Mouse (Mus musculus) lung, postnatal 0 days (tissue): ENCODE data around the gene Ppp1r32.

Experiments used
- CTCF ChIP-seq: IDR thresholded peaks from 2 replicates; pipeline ENCODE4 v1.5.1; 2016; ENCODE audit warnings: antibody characterized with exemption, mild to moderate bottlenecking
- EP300 ChIP-seq: IDR thresholded peaks from 2 replicates; pipeline ENCODE4 v1.6.1; 2016; ENCODE audit warnings: antibody characterized with exemption, mild to moderate bottlenecking, control low read depth

DNA sequence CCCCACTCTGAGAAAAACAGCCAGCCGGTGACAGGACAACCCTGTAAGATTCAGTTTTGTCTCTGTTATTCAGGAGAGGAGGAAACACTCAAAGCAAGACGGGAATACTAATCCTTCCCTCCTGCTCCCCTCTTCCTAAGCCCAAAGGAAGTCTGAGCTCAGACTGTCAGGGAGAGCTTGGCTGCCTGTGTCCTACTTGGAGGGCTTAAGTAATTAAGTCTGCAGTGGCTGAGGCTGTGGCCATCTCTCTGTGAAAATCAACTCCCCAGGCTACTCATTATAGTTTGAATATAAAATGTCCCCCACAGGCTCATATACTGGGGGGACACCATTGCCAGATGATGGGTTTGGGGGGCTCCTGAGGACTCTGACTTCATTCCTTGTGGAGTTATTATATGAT is 14.2 kb upstream of the Ppp1r32 start:
- no peak for TF ChIP-seq EP300
- TF ChIP-seq CTCF, result no peak
